Mouse (Mus musculus) T-helper 2 cell (primary cell): Measurements from ENCODE around the gene Hmga1b.
"Not testable (repeated sequence)": the region's sequence is repeated elsewhere in the genome, so short reads cannot be mapped to it uniquely, and the experiment has no call there.

ENCODE experiments used
- in situ Hi-C: fragments of 300-600 bp; cut with MboI, MseI; formaldehyde crosslinking; loops from one replicate; pipeline ENCODE4 v1.15.1; 2025; ENCODE audit warnings: high pct_unique_total_duplicates

Hmga1b gene

GRCm38 (mm10) chr11:120731395-120731794, 31.2 kb upstream of the Hmga1b start:
- in situ Hi-C loops: no loop called here

GRCm38 (mm10) chr11:120731858-120732680, 30.5 kb upstream of the Hmga1b start, which contains the start of gene Cbr2:
Cbr2 (minus strand) TSS chr11:120732114.
- in situ Hi-C loops: no loop called here

GRCm38 (mm10) chr11:120733521-120733920, 29.1 kb upstream of the Hmga1b start:
- in situ Hi-C loops: no loop called here

- in situ Hi-C loops: no loop called here
Measured at GRCm38 (mm10) chr11:120736424-120736823, 26.2 kb upstream of the Hmga1b start.

- in situ Hi-C loops: no loop called here
Measured at GRCm38 (mm10) chr11:120740981-120741380, 21.6 kb upstream of the Hmga1b start.

- in situ Hi-C loops: no loop called here
Measured at GRCm38 (mm10) chr11:120744121-120744701, 18.4 kb upstream of the Hmga1b start.

GRCm38 (mm10) chr11:120747974-120748373, 14.6 kb upstream of the Hmga1b start:
- in situ Hi-C loops: no loop called here

GRCm38 (mm10) chr11:120749430-120749829, 13.2 kb upstream of the Hmga1b start:
- in situ Hi-C loops: no loop called here

- in situ Hi-C loops: no loop called here
Measured at GRCm38 (mm10) chr11:120751606-120752005, 11.0 kb upstream of the Hmga1b start.

GRCm38 (mm10) chr11:120760236-120760635, 2.4 kb upstream of the Hmga1b start:
- in situ Hi-C loops: no loop called here

GRCm38 (mm10) chr11:120761811-120762671, 553 bp upstream of the Hmga1b start:
- in situ Hi-C loops: no loop called here

- in situ Hi-C loops: not testable (repeated sequence)
Measured at GRCm38 (mm10) chr11:120763121-120763999, 766 bp downstream of the Hmga1b start.

- in situ Hi-C loops: loop anchor here (5.0 kb wide), 1 partner anchor 40 kb away; the partner anchor contains the start of gene Dcxr
Measured at GRCm38 (mm10) chr11:120767023-120767422, 4.4 kb downstream of the Hmga1b start.

GRCm38 (mm10) chr11:120768206-120768605, 5.6 kb downstream of the Hmga1b start:
- in situ Hi-C loops: loop anchor here (5.0 kb wide), 1 partner anchor 41 kb away; the partner anchor contains the start of gene Dcxr

GRCm38 (mm10) chr11:120772749-120773148, 10.2 kb downstream of the Hmga1b start:
- in situ Hi-C loops: no loop called here

GRCm38 (mm10) chr11:120773463-120774190, 11.0 kb downstream of the Hmga1b start:
- in situ Hi-C loops: no loop called here

GRCm38 (mm10) chr11:120775774-120776469, 13.3 kb downstream of the Hmga1b start:
- in situ Hi-C loops: no loop called here

GRCm38 (mm10) chr11:120777123-120777522, 14.5 kb downstream of the Hmga1b start:
- in situ Hi-C loops: no loop called here

GRCm38 (mm10) chr11:120779876-120780275, 17.3 kb downstream of the Hmga1b start:
- in situ Hi-C loops: no loop called here

GRCm38 (mm10) chr11:120781361-120781760, 18.8 kb downstream of the Hmga1b start:
- in situ Hi-C loops: not testable (repeated sequence)
